In the genomic region with DNA sequence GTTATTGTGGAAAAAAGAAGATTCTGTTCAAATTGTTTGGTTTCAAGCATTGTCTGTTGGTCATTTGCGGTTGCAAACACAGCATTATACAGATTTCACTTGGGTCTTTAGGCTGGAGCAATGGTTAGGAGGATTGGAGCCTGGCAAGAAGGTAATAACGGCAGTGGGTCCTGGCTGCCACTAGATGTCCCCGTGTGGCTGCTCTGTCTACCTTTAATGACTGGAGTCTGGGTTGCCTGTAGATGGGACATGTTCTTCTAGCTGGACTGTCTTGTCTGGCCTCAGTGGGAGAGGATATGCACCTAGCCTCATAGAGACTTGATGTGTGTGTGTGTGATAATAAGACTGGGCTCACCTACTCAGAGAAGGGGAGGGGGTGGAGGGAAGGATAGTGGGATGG, we compare ENCODE assay signal across 10 mouse cellular contexts.
DNase-seq lines count a peak whose midpoint lies in the region; ATAC-seq and TF ChIP-seq lines count a peak whose summit lies in the region.
"Had no signal": no experiment of that assay in that cellular context is flagged by ENCODE, and none has a peak within 500 bp of the region (broad histone marks: within the 10 kb centered on the region; RNA-seq: fewer than 3 reads in every experiment).

No protein-coding gene starts in this region.

- no peak overlapping the region for H3K4me2 ChIP-seq in midbrain, embryonic 14.5 days (ENCODE audit: low read length)
- H3K4me2 ChIP-seq: heart, embryonic 15.5 days had no signal

- H3K36me3 ChIP-seq in spleen, adult 2 months (ENCODE audit: control insufficient read depth, insufficient read depth, low read length), result no peaks in the 10 kb centered on the region
- no peaks in the 10 kb centered on the region for H3K36me3 ChIP-seq in midbrain, embryonic 14.5 days (ENCODE audit: control insufficient read depth, insufficient read depth, low read length)
- H3K36me3 ChIP-seq: heart, embryonic 15.5 days had no signal

- peak; percentile 27 for DNase-seq in gastrocnemius, adult 2 months
- DNase-seq in gastrocnemius, postnatal 10 days, result no peak
- DNase-seq in spleen, adult 2 months (ENCODE audit: low read depth in 1 of 2, low spot score in 2 of 2), result no peak
- DNase-seq in spleen, postnatal 4 days (ENCODE audit: low spot score in 2 of 2), result no peak
- DNase-seq in midbrain, embryonic 14.5 days, result peak; percentile 44
- no peak for DNase-seq in left cerebral cortex, postnatal 10 days (ENCODE audit: extremely low spot score in 1 of 2, low spot score in 2 of 2)
- DNase-seq in urinary bladder, postnatal 14 days (ENCODE audit: low spot score), result no peak

- H3K27ac ChIP-seq in gastrocnemius, adult 2 months, result no peak overlapping the region
- no peak overlapping the region for H3K27ac ChIP-seq in spleen, adult 2 months (ENCODE audit: insufficient read depth, low read length)
- no peak overlapping the region for H3K27ac ChIP-seq in midbrain, embryonic 14.5 days (replicated peaks; ENCODE audit: low read depth, low read length)
- H3K27ac ChIP-seq: heart, embryonic 15.5 days had no signal

- H3K27me3 ChIP-seq in spleen, adult 2 months (ENCODE audit: control insufficient read depth, insufficient read depth, low read length), result no peaks in the 10 kb centered on the region
- H3K27me3 ChIP-seq in midbrain, embryonic 14.5 days (ENCODE audit: control insufficient read depth, insufficient read depth, low read length), result no peaks in the 10 kb centered on the region
- H3K27me3 ChIP-seq: heart, embryonic 15.5 days; megakaryocyte, embryonic 14.5 days had no signal

- peak; percentile 64 for TF ChIP-seq CTCF in gastrocnemius, adult 2 months (IDR thresholded peaks at IDR 0.05)
- peak; percentile 34; the same call in 1 of the 2 replicates for TF ChIP-seq CTCF in spleen, adult 2 months (IDR thresholded peaks at IDR 0.05; ENCODE audit: extremely low read depth, insufficient read depth, insufficient read length, insufficient replicate concordance)

- intact Hi-C loops in gastrocnemius, adult 2 months (cut with DNase I), result no loop called here
- intact Hi-C loops in left cerebral cortex, postnatal 10 days (cut with DNase I), result no loop called here

- H3K9ac ChIP-seq in midbrain, embryonic 14.5 days (replicated peaks; ENCODE audit: low read length), result no peak overlapping the region
- H3K9ac ChIP-seq: heart, embryonic 15.5 days had no signal

- no peak overlapping the region for H3K4me3 ChIP-seq in gastrocnemius, adult 2 months
- H3K4me3 ChIP-seq in spleen, adult 2 months (ENCODE audit: extremely low read depth, insufficient read depth, insufficient read length), result no peak overlapping the region
- no peak overlapping the region for H3K4me3 ChIP-seq in midbrain, embryonic 14.5 days (replicated peaks; ENCODE audit: low read depth, low read length)
- H3K4me3 ChIP-seq: heart, embryonic 15.5 days; megakaryocyte, embryonic 14.5 days had no signal

- no peaks in the 10 kb centered on the region for H3K9me3 ChIP-seq in midbrain, embryonic 14.5 days (ENCODE audit: control insufficient read depth, low read length)
- H3K9me3 ChIP-seq: heart, embryonic 15.5 days had no signal

- no peaks in the 10 kb centered on the region for H3K4me1 ChIP-seq in spleen, adult 2 months (ENCODE audit: control insufficient read depth, insufficient read depth, insufficient read length)
- H3K4me1 ChIP-seq in midbrain, embryonic 14.5 days (ENCODE audit: control insufficient read depth, insufficient read depth, low read length), result no peaks in the 10 kb centered on the region
- H3K4me1 ChIP-seq: heart, embryonic 15.5 days; megakaryocyte, embryonic 14.5 days had no signal

- TF ChIP-seq POLR2A in spleen, adult 2 months (IDR thresholded peaks at IDR 0.05; ENCODE audit: low read depth, low read length), result no peak

- WGBS in spleen, adult 2 months, result 39% methylated on average over 3 of the region's 3 CpGs
- 46% methylated on average over 3 of the region's 3 CpGs for WGBS in midbrain, embryonic 14.5 days

- peak; percentile 92 for ATAC-seq in common myeloid progenitor, adult 5-6 weeks (replicated peaks; ENCODE audit: low read depth, poor library complexity, severe bottlenecking)
- no peak for ATAC-seq in midbrain, embryonic 14.5 days (ENCODE audit: low FRiP score, low TSS enrichment)

Comparison
In these comparisons a context has a peak if more than half of its experiments do, and no peak if none do; other contexts are left out.
1. DNase-seq: peak in gastrocnemius, adult 2 months (single experiment) and midbrain, embryonic 14.5 days (single experiment); none in gastrocnemius, postnatal 10 days (single experiment), spleen, adult 2 months (0 of 2), spleen, postnatal 4 days (0 of 2), left cerebral cortex, postnatal 10 days (0 of 2) and urinary bladder, postnatal 14 days (single experiment).